Mouse (Mus musculus): ENCODE measurements at regions not wholly inside any gene's neighbourhood (a gene's known extent, or its start where the extent isn't known, plus 50 kb on each side); places are given as distances from the start of the nearest gene placed in this dataset.

- TF ChIP-seq POLR2A (IDR thresholded peaks at IDR 0.05; ENCODE audit: borderline replicate concordance, low read depth, low read length) (no peak), CTCF (IDR thresholded peaks at IDR 0.05; ENCODE audit: low read depth, low read length) (no peak)
- Histone ChIP-seq H3K4me1 (ENCODE audit: control insufficient read depth, insufficient read depth, low read length) (no peaks in the 10 kb centered on the region), H3K4me3 (ENCODE audit: insufficient read depth, low read length) (no peak overlapping the region), H3K27ac (ENCODE audit: insufficient read depth, low read depth, low read length) (no peak overlapping the region)
Measured at GRCm38 (mm10) chr17:10054375-10054774, 265.3 kb downstream of the Qk start.

GRCm38 (mm10) chr17:10044336-10044735 is 275.3 kb downstream of the Qk start:
- no peak overlapping the region for H3K4me3 ChIP-seq (ENCODE audit: insufficient read depth, low read length)
- no peak overlapping the region for H3K27ac ChIP-seq (ENCODE audit: insufficient read depth, low read depth, low read length)
- H3K4me1 ChIP-seq (ENCODE audit: control insufficient read depth, insufficient read depth, low read length): peaks cover 19% of the 10 kb centered on the region
- no peak for TF ChIP-seq POLR2A (IDR thresholded peaks at IDR 0.05; ENCODE audit: borderline replicate concordance, low read depth, low read length)
- no peak for TF ChIP-seq CTCF (IDR thresholded peaks at IDR 0.05; ENCODE audit: low read depth, low read length)

DNA sequence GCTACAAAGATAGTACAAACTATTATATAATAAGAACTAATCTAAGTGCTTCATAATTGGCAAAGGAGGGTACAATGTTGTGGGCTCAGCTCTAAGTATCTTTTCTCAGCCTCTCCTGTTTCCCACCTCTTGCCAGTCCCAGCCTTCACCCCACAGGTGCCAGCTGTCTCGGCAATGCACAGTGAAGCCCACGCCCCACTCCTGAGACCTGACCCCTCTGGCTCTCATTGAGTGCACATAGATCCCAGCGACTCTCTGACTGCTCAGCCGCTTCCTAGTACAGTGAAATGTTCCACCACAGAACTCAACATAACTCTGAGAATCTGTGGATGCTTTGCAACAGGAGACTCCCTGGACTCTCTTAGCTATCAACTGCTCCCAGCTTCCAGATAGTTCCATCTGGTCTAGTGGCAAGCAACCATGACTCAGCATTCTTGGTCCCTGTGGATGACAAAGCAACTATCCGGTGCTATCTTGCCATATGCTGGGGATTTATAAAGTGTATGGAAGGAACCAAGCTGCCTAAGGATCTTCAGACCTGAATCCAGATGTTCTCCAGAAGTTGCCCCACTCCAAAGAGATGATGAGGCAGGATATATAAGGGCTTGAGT is 277.5 kb downstream of the Qk start:
- Histone ChIP-seq H3K4me1 (ENCODE audit: control insufficient read depth, insufficient read depth, low read length) (peaks cover 19% of the 10 kb centered on the region), H3K4me3 (ENCODE audit: insufficient read depth, low read length) (no peak overlapping the region), H3K27ac (ENCODE audit: insufficient read depth, low read depth, low read length) (no peak overlapping the region)
- no peak for TF ChIP-seq POLR2A (IDR thresholded peaks at IDR 0.05; ENCODE audit: borderline replicate concordance, low read depth, low read length)
- TF ChIP-seq CTCF (IDR thresholded peaks at IDR 0.05; ENCODE audit: low read depth, low read length): no peak

DNA sequence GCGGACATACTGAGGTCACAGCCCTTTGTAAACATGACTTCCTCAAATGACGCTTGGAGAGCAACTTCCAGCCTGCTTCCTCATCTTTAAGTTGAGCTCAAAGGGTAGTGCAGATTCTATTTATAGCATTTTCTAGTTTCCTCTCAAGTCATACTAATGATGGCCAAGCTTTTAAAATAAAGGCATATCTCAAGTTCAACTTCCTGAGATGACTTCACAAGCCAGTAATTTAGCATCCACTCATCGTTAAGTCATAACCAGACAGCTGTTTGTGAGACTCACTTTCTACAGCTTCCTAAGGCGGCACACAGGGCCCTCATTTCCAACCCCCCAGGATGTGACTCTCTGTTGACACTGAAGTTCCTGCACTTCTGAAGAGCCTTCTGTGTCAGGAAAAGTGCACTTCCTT is 278.7 kb downstream of the Qk start:
- no peak overlapping the region for H3K4me3 ChIP-seq (ENCODE audit: insufficient read depth, low read length)
- H3K27ac ChIP-seq (ENCODE audit: insufficient read depth, low read depth, low read length): peak overlapping the region; percentile 76
- no peak for TF ChIP-seq POLR2A (IDR thresholded peaks at IDR 0.05; ENCODE audit: borderline replicate concordance, low read depth, low read length)
- no peak for TF ChIP-seq CTCF (IDR thresholded peaks at IDR 0.05; ENCODE audit: low read depth, low read length)
- H3K4me1 ChIP-seq (ENCODE audit: control insufficient read depth, insufficient read depth, low read length): peaks cover 19% of the 10 kb centered on the region

DNA sequence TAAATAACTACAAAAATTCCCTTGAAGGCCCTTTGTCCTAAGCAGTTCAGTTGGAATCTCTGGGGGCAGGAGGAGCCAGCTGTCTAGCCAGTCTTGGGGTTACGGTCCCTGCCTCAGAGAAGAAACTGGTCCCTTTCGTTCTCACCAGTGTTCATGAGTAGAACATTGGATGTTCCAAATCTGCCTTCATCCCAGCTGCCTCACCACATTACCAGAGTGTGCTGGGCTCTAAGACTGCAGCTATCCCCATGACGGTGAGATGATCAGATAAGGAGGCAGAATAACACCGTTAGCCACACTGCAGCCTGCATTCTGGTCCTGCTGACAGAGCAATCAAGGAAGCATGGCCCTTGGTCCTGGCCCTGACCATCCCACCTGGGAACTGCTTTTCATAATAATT is 279.3 kb downstream of the Qk start:
- TF ChIP-seq CTCF (IDR thresholded peaks at IDR 0.05; ENCODE audit: low read depth, low read length) (no peak), POLR2A (IDR thresholded peaks at IDR 0.05; ENCODE audit: borderline replicate concordance, low read depth, low read length) (no peak)
- Histone ChIP-seq H3K27ac (ENCODE audit: insufficient read depth, low read depth, low read length) (peak overlapping the region; percentile 27; the same call in 1 of the 2 replicates), H3K4me1 (ENCODE audit: control insufficient read depth, insufficient read depth, low read length) (peaks cover 19% of the 10 kb centered on the region), H3K4me3 (ENCODE audit: insufficient read depth, low read length) (no peak overlapping the region)

DNA sequence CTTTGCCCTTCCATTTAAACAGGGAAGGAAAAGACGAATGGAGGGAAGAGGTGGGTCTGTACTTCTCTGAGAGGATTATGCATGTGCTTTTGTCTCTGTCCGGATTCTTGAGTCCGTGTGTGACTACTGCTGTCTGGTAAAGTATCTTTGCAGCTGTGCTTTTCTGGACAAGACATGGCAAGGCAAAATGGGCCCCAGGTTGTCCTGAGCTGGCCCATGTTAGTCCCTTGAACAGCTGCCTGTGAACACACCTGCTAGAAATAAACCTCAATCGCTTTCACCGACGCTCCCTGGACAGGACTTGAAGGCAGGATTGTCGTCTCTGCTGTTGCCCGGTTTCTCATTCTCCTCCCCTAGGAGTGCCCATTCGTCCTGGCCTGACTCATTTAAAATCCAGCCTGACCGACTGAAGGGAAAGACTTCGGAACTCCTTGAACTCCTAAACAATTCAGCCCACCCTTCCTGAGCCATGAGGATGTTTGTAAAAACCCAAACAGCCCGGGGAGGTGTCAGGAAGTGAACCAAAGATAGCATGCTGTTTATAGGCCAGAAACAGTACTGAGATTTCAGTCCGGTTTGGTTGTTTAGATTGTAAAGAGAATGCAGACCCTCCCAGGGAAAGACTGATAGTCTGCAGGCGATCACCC is 281.7 kb downstream of the Qk start:
- Histone ChIP-seq H3K27ac (ENCODE audit: insufficient read depth, low read depth, low read length) (no peak overlapping the region), H3K4me1 (ENCODE audit: control insufficient read depth, insufficient read depth, low read length) (peaks cover 21% of the 10 kb centered on the region), H3K4me3 (ENCODE audit: insufficient read depth, low read length) (no peak overlapping the region)
- TF ChIP-seq POLR2A (IDR thresholded peaks at IDR 0.05; ENCODE audit: borderline replicate concordance, low read depth, low read length) (no peak), CTCF (IDR thresholded peaks at IDR 0.05; ENCODE audit: low read depth, low read length) (no peak)

DNA sequence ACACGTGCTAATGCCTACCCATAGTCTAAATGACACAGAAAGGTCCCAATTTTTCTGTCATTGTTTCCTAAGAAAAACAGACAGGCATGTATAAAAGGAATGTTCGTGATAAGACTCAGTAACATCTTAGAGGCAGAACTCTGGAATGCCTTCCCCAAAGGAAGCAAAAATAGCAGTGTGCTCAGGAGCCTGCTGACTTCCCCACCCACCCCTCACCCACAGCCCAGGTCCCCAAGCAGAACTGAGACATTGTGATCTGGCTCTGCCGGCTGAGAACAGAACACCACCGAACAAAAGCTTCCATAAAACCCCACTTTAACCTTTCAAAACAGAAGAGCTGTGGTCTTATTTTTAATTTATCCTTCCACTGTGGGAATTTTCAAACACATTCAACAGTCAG is 286.1 kb downstream of the Qk start:
- peaks cover 2% of the 10 kb centered on the region; the same call in 1 of the 2 replicates for H3K4me1 ChIP-seq (ENCODE audit: control insufficient read depth, insufficient read depth, low read length)
- H3K4me3 ChIP-seq (ENCODE audit: insufficient read depth, low read length): no peak overlapping the region
- H3K27ac ChIP-seq (ENCODE audit: insufficient read depth, low read depth, low read length): no peak overlapping the region
- TF ChIP-seq POLR2A (IDR thresholded peaks at IDR 0.05; ENCODE audit: borderline replicate concordance, low read depth, low read length) (no peak), CTCF (IDR thresholded peaks at IDR 0.05; ENCODE audit: low read depth, low read length) (no peak)

- no peak overlapping the region for H3K4me3 ChIP-seq (ENCODE audit: insufficient read depth, low read length)
- TF ChIP-seq POLR2A (IDR thresholded peaks at IDR 0.05; ENCODE audit: borderline replicate concordance, low read depth, low read length) (no peak), CTCF (IDR thresholded peaks at IDR 0.05; ENCODE audit: low read depth, low read length) (no peak)
- no peak overlapping the region for H3K27ac ChIP-seq (ENCODE audit: insufficient read depth, low read depth, low read length)
- H3K4me1 ChIP-seq (ENCODE audit: control insufficient read depth, insufficient read depth, low read length): peaks cover 2% of the 10 kb centered on the region; the same call in 1 of the 2 replicates
Measured at GRCm38 (mm10) chr17:10031033-10031432, 288.6 kb downstream of the Qk start.

- Histone ChIP-seq H3K27ac (ENCODE audit: insufficient read depth, low read depth, low read length) (no peak overlapping the region), H3K4me3 (ENCODE audit: insufficient read depth, low read length) (no peak overlapping the region), H3K4me1 (ENCODE audit: control insufficient read depth, insufficient read depth, low read length) (no peaks in the 10 kb centered on the region)
- TF ChIP-seq CTCF (IDR thresholded peaks at IDR 0.05; ENCODE audit: low read depth, low read length) (no peak), POLR2A (IDR thresholded peaks at IDR 0.05; ENCODE audit: borderline replicate concordance, low read depth, low read length) (no peak)
Measured at GRCm38 (mm10) chr17:10026770-10027169, 292.9 kb downstream of the Qk start.

DNA sequence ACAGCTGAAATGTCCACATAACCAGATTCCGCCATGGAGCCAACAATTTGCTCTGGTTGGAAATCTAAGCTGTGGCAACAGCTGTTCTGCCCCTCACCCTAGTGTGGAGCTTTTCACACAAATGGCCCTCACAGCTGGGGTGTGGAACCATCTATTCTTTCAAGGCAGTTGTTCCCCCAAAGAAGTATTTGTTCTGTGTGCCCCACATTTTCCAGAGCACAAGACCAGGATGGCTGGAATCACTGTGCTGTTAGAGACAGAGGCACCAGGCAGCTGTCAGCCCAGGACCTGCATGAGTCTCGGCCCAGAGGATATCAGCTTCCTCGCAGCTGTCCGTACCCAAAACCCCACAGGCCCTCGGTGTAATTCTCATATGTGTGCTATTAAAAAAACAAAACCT is 294.4 kb downstream of the Qk start:
- no peak for TF ChIP-seq CTCF (IDR thresholded peaks at IDR 0.05; ENCODE audit: low read depth, low read length)
- no peak for TF ChIP-seq POLR2A (IDR thresholded peaks at IDR 0.05; ENCODE audit: borderline replicate concordance, low read depth, low read length)
- H3K4me1 ChIP-seq (ENCODE audit: control insufficient read depth, insufficient read depth, low read length): no peaks in the 10 kb centered on the region

More for the DNA sequence above, 294.4 kb downstream of the Qk start:
- Histone ChIP-seq H3K4me3 (ENCODE audit: insufficient read depth, low read length) (no peak overlapping the region), H3K27ac (ENCODE audit: insufficient read depth, low read depth, low read length) (no peak overlapping the region)
